Mouse (Mus musculus): Measurements from ENCODE around the gene Fuz. TPM values are rescaled to one million over a fixed set of nuclear protein-coding genes. Genes with fewer than 3 reads are reported as not detected.

Gene Fuz
- polyA plus RNA-seq, 1 experiment from 2014 or later: 19.6 TPM

DNA sequence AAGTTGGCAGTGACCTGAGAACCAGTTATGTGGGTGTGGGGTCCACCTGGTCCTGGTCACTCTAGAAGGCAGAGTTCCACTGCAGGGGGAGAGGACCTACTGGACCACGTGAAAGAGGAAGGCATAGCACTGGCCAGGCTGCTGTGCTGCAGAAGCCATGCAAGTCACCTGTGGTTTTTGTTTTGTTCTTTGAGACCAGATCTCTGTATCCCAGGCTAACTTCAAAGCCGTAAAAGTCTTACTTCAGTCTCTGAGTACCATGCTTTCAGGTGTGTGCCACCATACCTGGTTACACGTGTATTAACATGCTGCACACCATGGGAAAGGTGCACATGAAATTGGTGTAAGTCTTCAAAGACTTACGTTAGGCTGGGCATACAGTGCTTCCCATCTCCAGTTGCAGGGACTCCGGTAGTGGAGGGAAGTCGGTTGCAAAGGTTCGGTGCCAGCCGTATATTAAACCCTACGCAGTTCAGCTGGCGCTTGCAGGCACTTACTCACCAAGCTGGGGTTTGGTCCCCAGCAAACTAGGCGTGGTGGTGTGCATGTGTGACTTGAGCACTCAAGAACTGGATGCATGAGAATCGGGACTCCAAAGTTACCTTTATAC is 44.1 kb upstream of the Fuz start:
- no peak for ATAC-seq
- Histone ChIP-seq H3K4me2 (ENCODE audit: low read length) (no peak overlapping the region), H3K27me3 (replicated peaks; ENCODE audit: control insufficient read depth, insufficient read depth, low read length) (no peaks in the 10 kb centered on the region), H3K36me3 (ENCODE audit: control insufficient read depth, insufficient read depth, low read length) (peaks cover under 1% of the 10 kb centered on the region; the same call in 1 of the 2 replicates), H3K9me3 (ENCODE audit: control insufficient read depth, low read length) (no peaks in the 10 kb centered on the region), H3K9ac (ENCODE audit: low read depth, low read length) (no peak overlapping the region), H3K4me1 (ENCODE audit: control insufficient read depth, insufficient read depth, low read depth, low read length) (peaks cover 35% of the 10 kb centered on the region), H3K27ac (ENCODE audit: low read depth, low read length) (no peak overlapping the region), H3K4me3 (ENCODE audit: low read length) (no peak overlapping the region)
- WGBS: 92% methylated on average over 12 of the region's 12 CpGs

DNA sequence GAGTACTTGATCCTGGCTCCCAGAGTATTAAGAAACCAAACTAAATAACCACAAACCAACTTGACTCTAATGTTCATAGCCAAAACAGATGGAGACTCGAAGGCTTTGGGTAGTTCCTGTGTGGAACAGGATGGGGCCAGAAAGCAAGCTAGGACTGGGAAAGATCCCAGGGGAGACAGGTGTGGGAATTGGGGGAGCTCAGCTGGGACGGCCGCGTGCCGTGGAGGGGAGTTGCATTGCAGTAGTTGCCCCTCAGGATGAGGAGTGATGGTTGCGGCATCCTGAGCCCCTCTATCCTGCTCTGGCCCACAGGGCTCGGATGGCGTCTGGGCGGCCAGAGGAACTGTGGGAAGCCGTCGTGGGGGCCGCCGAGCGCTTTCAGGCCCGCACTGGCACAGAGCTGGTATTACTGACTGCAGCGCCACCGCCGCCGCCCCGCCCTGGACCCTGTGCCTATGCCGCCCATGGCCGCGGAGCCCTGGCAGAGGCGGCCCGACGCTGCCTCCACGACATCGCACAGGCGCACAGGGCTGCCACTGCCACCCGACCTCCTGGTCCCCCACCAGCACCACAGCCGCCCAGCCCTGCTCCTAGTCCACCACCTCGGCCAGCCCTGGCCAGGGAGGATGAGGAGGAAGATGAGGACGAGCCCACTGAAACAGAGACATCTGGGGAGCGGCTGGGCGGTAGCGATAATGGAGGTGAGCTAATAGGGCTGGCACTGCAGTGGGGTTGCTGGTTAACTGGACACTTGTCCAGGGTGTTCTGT is 43.4 kb upstream of the Fuz start:
- peaks cover 32% of the 10 kb centered on the region for H3K4me1 ChIP-seq (ENCODE audit: control insufficient read depth, insufficient read depth, low read depth, low read length)
- no peak overlapping the region for H3K9ac ChIP-seq (ENCODE audit: low read depth, low read length)
- no peak overlapping the region for H3K4me3 ChIP-seq (ENCODE audit: low read length)
- H3K27ac ChIP-seq (ENCODE audit: low read depth, low read length): no peak overlapping the region
- H3K9me3 ChIP-seq (ENCODE audit: control insufficient read depth, low read length): no peaks in the 10 kb centered on the region
- H3K27me3 ChIP-seq (replicated peaks; ENCODE audit: control insufficient read depth, insufficient read depth, low read length): no peaks in the 10 kb centered on the region
- no peak for ATAC-seq
- no peaks in the 10 kb centered on the region for H3K36me3 ChIP-seq (ENCODE audit: control insufficient read depth, insufficient read depth, low read length)
- WGBS: 90% methylated on average over 36 of the region's 36 CpGs
- H3K4me2 ChIP-seq (ENCODE audit: low read length): no peak overlapping the region

DNA sequence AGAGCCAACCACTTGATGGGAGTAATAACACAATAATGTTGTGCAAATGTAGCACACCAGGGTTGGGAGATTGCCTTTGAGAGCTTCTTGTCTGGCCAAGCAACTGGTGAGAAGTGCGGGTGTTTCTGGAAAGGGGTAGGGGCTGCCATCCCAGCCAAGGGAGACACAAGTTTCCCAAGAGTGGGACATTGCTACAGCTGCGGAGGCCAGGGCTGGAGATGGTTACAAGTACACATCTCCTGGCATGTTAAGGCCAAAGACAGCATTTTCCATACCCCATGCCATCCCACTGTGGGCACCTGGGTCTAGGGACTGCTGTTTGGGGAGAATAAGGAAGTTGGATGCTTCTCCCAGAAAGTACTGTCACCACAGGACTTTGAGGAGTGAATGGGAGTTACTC is 42.8 kb upstream of the Fuz start:
- peak overlapping the region; percentile 33 for H3K9ac ChIP-seq (ENCODE audit: low read depth, low read length)
- WGBS: 91% methylated on average over 2 of the region's 2 CpGs
- H3K4me2 ChIP-seq (ENCODE audit: low read length): no peak overlapping the region

DNA sequence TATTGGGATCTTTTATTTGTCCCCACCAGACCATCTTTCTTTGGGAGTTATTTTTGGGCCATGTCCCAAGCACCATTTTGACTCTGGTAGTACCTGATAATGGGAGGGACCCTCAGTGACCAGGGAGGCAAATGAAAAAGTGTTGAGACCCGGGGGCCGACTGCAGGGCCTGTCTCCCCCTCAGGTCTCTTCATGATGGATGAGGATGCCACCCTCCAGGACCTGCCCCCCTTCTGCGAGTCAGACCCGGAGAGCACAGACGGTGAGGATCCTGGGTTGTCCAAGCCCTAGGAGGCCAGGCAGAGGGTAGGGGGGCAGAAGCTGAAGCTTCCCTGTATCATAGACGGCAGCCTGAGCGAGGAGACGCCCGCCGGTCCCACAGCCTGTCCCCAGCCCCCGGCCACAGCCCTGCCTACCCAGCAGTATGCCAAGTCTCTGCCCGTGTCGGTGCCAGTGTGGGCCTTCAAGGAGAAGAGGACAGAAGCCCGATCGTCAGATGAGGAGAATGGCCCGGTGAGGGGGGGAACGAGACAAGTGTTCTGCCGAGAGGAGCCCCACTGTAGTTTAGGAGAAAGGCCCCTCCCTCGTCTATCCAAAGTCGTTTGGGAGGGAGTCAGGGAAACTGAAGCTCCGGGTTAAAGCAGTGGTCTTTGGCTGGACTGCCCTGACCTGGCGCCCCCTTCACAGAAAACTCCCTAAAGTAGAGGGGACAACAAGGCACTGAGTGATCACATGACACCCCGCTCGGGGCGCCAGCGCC is 42.1 kb upstream of the Fuz start:
- no peak for ATAC-seq
- peaks cover 34% of the 10 kb centered on the region for H3K4me1 ChIP-seq (ENCODE audit: control insufficient read depth, insufficient read depth, low read depth, low read length)
- WGBS: 22% methylated on average over 26 of the region's 26 CpGs

More for the DNA sequence above, 42.8 kb upstream of the Fuz start:
- no peaks in the 10 kb centered on the region for H3K9me3 ChIP-seq (ENCODE audit: control insufficient read depth, low read length)
- no peaks in the 10 kb centered on the region for H3K36me3 ChIP-seq (ENCODE audit: control insufficient read depth, insufficient read depth, low read length)
- H3K4me3 ChIP-seq (ENCODE audit: low read length): no peak overlapping the region
- H3K27ac ChIP-seq (ENCODE audit: low read depth, low read length): no peak overlapping the region
- ATAC-seq: no peak
- peaks cover 30% of the 10 kb centered on the region for H3K4me1 ChIP-seq (ENCODE audit: control insufficient read depth, insufficient read depth, low read depth, low read length)
- H3K27me3 ChIP-seq (replicated peaks; ENCODE audit: control insufficient read depth, insufficient read depth, low read length): no peaks in the 10 kb centered on the region

GRCm38 (mm10) chr7:44854356-44855031 is 41.4 kb upstream of the Fuz start:
- no peaks in the 10 kb centered on the region for H3K36me3 ChIP-seq (ENCODE audit: control insufficient read depth, insufficient read depth, low read length)
- peak overlapping the region; percentile 87 for H3K27ac ChIP-seq (ENCODE audit: low read depth, low read length)
- peaks cover 34% of the 10 kb centered on the region for H3K4me1 ChIP-seq (ENCODE audit: control insufficient read depth, insufficient read depth, low read depth, low read length)
- 0 out of 2 replicates have a peak, but pooled peaks have one; percentile 1 for ATAC-seq
- H3K9ac ChIP-seq (ENCODE audit: low read depth, low read length): peak overlapping the region; percentile 64
- peak overlapping the region; percentile 72 for H3K4me2 ChIP-seq (ENCODE audit: low read length)
- no peaks in the 10 kb centered on the region for H3K9me3 ChIP-seq (ENCODE audit: control insufficient read depth, low read length)
- H3K4me3 ChIP-seq (ENCODE audit: low read length): peak overlapping the region; percentile 40
- H3K27me3 ChIP-seq (replicated peaks; ENCODE audit: control insufficient read depth, insufficient read depth, low read length): no peaks in the 10 kb centered on the region
- 2% methylated on average over 45 of the region's 45 CpGs for WGBS

More for the DNA sequence above, 42.1 kb upstream of the Fuz start:
- Histone ChIP-seq H3K4me3 (ENCODE audit: low read length) (peak overlapping the region; percentile 40), H3K36me3 (ENCODE audit: control insufficient read depth, insufficient read depth, low read length) (no peaks in the 10 kb centered on the region), H3K9ac (ENCODE audit: low read depth, low read length) (peak overlapping the region; percentile 64), H3K27ac (ENCODE audit: low read depth, low read length) (peak overlapping the region; percentile 87), H3K9me3 (ENCODE audit: control insufficient read depth, low read length) (no peaks in the 10 kb centered on the region), H3K27me3 (replicated peaks; ENCODE audit: control insufficient read depth, insufficient read depth, low read length) (no peaks in the 10 kb centered on the region), H3K4me2 (ENCODE audit: low read length) (peak overlapping the region; percentile 72)

DNA sequence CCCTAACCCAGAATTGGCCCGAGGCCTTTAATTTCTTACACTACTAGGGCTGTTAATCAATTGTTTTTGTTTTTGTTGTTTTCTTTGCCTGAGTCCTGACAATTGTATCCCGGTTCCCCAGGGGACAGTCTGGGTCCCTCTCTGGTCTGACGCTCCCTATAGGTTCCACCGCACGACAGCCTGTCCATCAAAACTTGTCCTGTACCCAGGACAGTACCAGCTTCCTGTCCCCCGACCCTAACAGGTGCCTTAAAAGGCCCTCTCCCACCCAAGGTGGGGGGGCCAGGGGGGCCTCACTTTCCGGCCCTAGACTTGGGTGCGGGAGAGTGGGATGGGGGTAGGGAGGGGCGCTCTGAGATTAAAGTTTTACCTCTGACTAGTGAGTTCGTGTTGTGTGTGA is 40.8 kb upstream of the Fuz start:
- no peaks in the 10 kb centered on the region for H3K36me3 ChIP-seq (ENCODE audit: control insufficient read depth, insufficient read depth, low read length)
- no peak for ATAC-seq
- peak overlapping the region; percentile 64 for H3K9ac ChIP-seq (ENCODE audit: low read depth, low read length)
- WGBS: 34% methylated on average over 10 of the region's 10 CpGs
- H3K4me2 ChIP-seq (ENCODE audit: low read length): peak overlapping the region; percentile 72
- no peaks in the 10 kb centered on the region for H3K27me3 ChIP-seq (replicated peaks; ENCODE audit: control insufficient read depth, insufficient read depth, low read length)
- H3K4me1 ChIP-seq (ENCODE audit: control insufficient read depth, insufficient read depth, low read depth, low read length): peaks cover 34% of the 10 kb centered on the region
- H3K27ac ChIP-seq (ENCODE audit: low read depth, low read length): peak overlapping the region; percentile 87
- no peaks in the 10 kb centered on the region for H3K9me3 ChIP-seq (ENCODE audit: control insufficient read depth, low read length)
- H3K4me3 ChIP-seq (ENCODE audit: low read length): peak overlapping the region; percentile 40

GRCm38 (mm10) chr7:44856265-44856916 is 39.5 kb upstream of the Fuz start:
- H3K27me3 ChIP-seq (replicated peaks; ENCODE audit: control insufficient read depth, insufficient read depth, low read length): no peaks in the 10 kb centered on the region
- WGBS: 72% methylated on average over 9 of the region's 9 CpGs
- peaks cover under 1% of the 10 kb centered on the region; the same call in 1 of the 2 replicates for H3K36me3 ChIP-seq (ENCODE audit: control insufficient read depth, insufficient read depth, low read length)
- H3K9me3 ChIP-seq (ENCODE audit: control insufficient read depth, low read length): no peaks in the 10 kb centered on the region
- H3K27ac ChIP-seq (ENCODE audit: low read depth, low read length): peak overlapping the region; percentile 96
- H3K4me3 ChIP-seq (ENCODE audit: low read length): peak overlapping the region; percentile 80
- peaks cover 31% of the 10 kb centered on the region for H3K4me1 ChIP-seq (ENCODE audit: control insufficient read depth, insufficient read depth, low read depth, low read length)
- ATAC-seq: no peak
- peak overlapping the region; percentile 90 for H3K4me2 ChIP-seq (ENCODE audit: low read length)
- no peak overlapping the region; the same call in 1 of the 2 replicates for H3K9ac ChIP-seq (ENCODE audit: low read depth, low read length)

DNA sequence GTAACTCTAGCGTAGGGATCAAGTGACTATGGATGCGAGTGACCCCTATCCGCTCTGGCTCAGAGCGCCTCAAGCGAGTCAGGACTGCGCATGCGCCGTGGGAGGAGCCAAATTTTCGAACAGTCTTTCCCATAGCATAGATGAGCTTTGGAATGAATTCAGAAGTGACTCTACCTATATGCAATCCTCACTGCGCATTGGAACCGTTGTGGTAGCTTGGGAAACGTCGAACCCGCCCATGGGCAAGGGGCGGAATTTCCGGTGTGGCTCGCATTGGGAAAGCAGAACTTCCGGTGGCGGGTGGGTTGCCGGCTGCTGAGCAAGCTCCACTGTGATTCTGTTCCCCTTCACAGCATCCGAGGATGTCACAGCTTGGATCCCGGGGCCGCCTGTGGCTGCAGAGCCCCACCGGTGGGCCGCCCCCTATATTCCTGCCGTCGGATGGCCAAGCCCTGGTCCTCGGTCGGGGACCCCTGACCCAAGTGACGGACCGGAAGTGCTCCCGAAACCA is 38.8 kb upstream of the Fuz start, which contains the start of gene Pnkp:
Pnkp (plus strand) TSS at position 98 of the 511 bp plus-strand sequence.
- peak; percentile 73 for ATAC-seq
- peak within 1 kb of the TSS; percentile 86 for H3K9ac ChIP-seq (ENCODE audit: low read depth, low read length)
- peak within 1 kb of the TSS; percentile 80 for H3K4me3 ChIP-seq (ENCODE audit: low read length)
- H3K4me2 ChIP-seq (ENCODE audit: low read length): peak within 1 kb of the TSS; percentile 90
- H3K9me3 ChIP-seq (ENCODE audit: control insufficient read depth, low read length): no peaks in the 10 kb centered on the region
- no peaks in the 10 kb centered on the region for H3K27me3 ChIP-seq (replicated peaks; ENCODE audit: control insufficient read depth, insufficient read depth, low read length)
- peaks cover 31% of the 10 kb centered on the region for H3K4me1 ChIP-seq (ENCODE audit: control insufficient read depth, insufficient read depth, low read depth, low read length)
- under 1% methylated on average over 32 of the region's 32 CpGs for WGBS
- peak within 1 kb of the TSS; percentile 96 for H3K27ac ChIP-seq (ENCODE audit: low read depth, low read length)
- peaks cover 5% of the 10 kb centered on the region; the same call in 1 of the 2 replicates for H3K36me3 ChIP-seq (ENCODE audit: control insufficient read depth, insufficient read depth, low read length)
